Mouse (Mus musculus) gastrocnemius, postnatal 36 days (tissue): ENCODE results near the gene Ubiad1. TPM values are rescaled to one million over a fixed set of nuclear protein-coding genes. Genes with fewer than 3 reads are reported as not detected.

Source experiments
- DNase-seq, 2 experiments: peaks; one replicate each; pipeline ENCODE4 v3.0.0; 2022
- intact Hi-C: fragments of 180-260 bp; cut with DNase I; formaldehyde crosslinking; loops from one replicate; pipeline ENCODE4 v1.15.1; 2025
- total RNA-seq, 2 experiments: library from RNA; stranded (reverse); gene quantifications; 2 replicates each; pipeline ENCODE4 v1.2.3; 2021

Gene Ubiad1
- total RNA-seq, 2 experiments from 2014 or later, result 10.7 to 11.6 TPM

GRCm38 (mm10) chr4:148415575-148415974 is 29.0 kb downstream of the Ubiad1 start:
- intact Hi-C loops, result no loop called here
- no peak for DNase-seq

- intact Hi-C loops, result no loop called here
- DNase-seq, result no peak
These were observed 36.2 kb downstream of the Ubiad1 start for GRCm38 (mm10) chr4:148408256-148408975.

DNA sequence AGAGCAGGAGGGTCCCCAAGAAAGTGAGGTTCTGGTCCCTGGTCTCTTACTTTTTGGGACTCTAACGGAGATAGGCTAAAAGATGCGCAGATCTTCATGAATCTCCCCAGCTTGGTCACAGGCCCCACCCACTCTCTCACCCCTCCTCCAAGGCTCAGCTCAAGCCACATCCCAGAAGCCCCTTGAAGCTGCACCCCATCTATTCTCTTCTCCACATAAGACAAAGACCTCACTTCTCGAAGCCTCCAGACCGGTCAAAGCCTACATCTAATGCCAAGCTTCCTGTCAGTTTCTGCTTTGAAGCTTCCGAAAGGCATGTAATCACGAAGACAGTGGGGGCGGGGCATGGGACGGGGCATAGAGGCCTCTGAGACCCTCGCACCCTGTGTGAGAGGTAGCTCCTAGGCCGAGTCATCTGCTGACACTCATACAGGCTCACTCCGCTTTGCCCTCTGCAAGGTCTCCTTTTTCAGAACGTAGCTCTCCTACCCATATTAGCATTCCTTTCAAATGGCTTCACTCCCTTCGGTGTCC is 39.2 kb downstream of the Ubiad1 start:
- DNase-seq, result no peak
- intact Hi-C loops, result no loop called here

DNA sequence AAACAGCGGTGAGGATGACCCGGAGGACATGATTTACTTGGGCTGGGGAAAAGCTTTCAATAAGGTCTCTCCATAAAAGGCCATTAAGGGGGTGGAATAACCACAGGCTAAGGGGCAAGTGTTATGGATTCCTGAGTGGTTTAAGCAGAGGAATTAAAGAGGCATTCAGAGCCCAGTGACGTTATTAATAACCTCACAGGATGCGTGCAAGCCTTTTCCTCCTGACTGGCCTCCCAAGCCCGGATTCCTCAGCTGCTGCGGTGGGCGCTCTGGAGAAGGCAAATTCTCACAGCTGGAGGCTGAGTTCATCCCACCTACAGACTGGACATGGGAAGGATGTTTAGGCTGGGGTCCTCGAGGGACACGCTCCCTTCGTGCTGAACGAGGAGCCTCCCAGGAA is 39.8 kb downstream of the Ubiad1 start:
- intact Hi-C loops, result no loop called here
- no peak for DNase-seq

DNA sequence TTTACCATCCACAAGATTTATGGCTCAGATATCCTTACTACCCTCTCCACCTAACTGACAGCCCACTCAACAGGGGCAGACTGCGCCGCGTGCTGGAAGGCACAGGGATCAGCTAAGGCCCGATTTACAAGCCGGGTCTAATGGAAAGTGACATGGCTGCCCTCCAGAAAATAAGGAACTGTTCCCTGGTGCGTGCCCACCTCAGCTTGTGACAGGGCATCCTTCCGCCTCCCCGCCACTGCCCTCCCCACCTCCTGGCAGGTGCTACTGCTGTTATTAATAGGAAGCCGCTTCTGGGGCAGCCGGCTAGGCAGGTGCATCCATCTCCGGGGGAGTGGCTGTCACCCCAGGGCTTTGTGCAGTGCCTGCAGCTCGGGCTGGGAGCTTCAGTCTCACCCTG is 41.2 kb downstream of the Ubiad1 start:
- no peak for DNase-seq
- intact Hi-C loops, result no loop called here

DNA sequence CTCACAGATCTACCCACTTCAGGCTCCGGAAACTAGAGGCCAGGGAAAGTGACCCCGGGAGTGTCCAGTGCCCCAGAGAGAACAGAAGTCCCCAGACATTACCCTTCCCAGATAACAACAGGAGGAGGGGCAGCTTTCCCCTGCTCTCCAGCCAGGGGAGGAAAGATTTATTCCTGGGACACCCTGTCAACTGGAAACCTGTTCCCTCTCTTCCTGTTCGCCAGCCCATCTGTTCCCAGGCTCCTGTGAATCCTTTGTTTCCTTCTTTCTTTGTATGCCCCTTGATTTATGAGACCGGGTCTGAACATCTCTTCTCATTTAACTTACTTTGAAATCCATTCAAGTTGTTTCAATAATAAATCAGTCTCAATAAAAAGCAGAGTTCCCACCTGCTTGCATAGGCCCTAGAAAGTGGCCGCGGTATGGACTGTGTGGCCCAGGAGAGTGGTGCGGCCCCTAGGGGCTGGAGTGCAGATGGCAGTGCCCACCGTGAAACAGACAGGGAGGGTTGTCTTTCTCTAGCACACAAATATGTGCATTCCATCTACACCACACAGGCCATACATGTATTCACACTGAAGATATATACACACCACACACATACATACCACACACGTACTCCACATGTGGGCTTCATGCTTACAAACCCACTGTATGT is 45.0 kb downstream of the Ubiad1 start:
- intact Hi-C loops, result no loop called here

GRCm38 (mm10) chr4:148397531-148398287 is 46.9 kb downstream of the Ubiad1 start:
- intact Hi-C loops, result no loop called here
- no peak for DNase-seq

More for the DNA sequence above, 45.0 kb downstream of the Ubiad1 start:
- no peak for DNase-seq

- no peak for DNase-seq
- intact Hi-C loops, result no loop called here
These were observed 47.5 kb downstream of the Ubiad1 start for GRCm38 (mm10) chr4:148397113-148397512.

DNA sequence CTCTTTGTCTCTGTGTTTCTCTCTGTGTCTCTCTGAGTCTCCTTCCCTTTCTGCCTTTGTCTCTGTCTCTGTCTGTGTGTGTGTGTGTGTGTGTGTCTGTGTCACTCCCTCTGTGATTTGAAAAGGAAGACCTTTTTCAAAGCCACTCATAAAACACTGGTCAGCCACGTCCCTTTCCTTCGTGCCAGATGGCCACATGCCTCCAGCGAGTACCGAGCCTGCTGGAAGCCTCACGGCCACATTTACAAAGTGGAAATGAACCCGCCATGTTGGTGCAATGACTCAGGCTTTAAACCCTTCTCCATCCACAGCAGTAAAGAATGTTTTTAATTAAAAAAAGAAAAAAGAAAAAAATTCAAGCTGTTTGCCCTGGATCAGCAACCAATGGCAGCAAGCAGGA is 48.7 kb downstream of the Ubiad1 start:
- intact Hi-C loops, result no loop called here
- no peak for DNase-seq

DNA sequence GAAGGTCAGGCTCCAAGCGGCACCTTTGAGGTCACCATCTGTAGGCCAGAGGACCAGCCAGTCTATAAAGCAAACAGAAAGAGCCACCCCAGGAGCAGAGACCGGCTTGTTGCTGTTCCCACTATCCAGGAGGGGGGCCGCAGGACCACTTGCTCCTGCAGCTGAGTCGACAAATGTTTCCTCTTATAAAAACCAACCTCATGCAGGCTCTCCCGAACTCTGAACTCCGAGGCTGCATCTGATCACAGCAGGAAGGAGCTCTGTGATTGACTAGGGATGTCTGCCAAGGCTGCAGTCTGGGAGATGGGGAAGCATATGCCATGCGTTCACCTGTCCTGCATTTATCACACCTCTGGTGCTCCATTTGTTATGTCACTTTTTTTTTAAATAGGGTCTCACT is 49.4 kb downstream of the Ubiad1 start:
- intact Hi-C loops, result no loop called here
- DNase-seq, result no peak

DNA sequence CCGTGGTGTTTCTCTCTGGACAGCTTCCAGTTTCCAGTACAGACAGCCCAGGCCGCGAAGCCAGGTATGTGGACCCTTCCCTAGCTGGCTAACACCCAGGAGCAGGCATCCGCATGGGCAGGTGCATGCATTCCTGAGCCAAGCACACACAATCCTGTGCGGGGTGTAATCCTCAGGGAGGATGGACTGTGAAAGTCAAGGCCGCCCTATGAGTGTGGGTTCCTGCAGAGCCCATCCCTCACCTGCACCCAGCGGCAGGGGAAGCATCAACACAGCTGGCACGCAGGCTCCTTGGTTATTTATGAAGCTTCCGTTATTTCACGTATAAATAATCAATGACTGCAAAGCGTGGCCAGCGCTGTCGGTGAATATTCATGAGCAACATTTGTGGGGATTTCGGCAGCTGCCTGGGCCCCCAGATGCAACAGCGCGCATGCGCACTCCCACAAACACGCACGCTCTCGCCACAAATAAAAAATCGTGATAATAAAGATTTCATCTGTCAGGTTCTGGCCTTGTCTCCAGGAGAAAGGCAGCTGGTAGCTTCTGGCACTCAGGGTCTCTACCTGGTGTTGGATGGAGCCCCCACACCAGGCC is 52.8 kb downstream of the Ubiad1 start:
- no peak for DNase-seq
- intact Hi-C loops, result no loop called here

GRCm38 (mm10) chr4:148389635-148390034 is 54.9 kb downstream of the Ubiad1 start:
- intact Hi-C loops, result no loop called here
- no peak for DNase-seq

- intact Hi-C loops, result no loop called here
- no peak for DNase-seq
These were observed 55.5 kb downstream of the Ubiad1 start for GRCm38 (mm10) chr4:148389047-148389446.

GRCm38 (mm10) chr4:148385269-148385668 is 59.3 kb downstream of the Ubiad1 start:
- intact Hi-C loops, result no loop called here
- no peak for DNase-seq

Other genes starting within 250 kb of the Ubiad1 start
- under 1 TPM in 1 of 2 experiments, not detected in 1; 0.10 TPM for gene Disp3, start 156.8 kb downstream of the Ubiad1 start, total RNA-seq
- 10 to 100 TPM; 28.6 to 35.8 TPM for gene Mtor, start 3.8 kb upstream of the Ubiad1 start, total RNA-seq
- gene Angptl7, start 55.7 kb upstream of the Ubiad1 start, total RNA-seq, result 10 to 100 TPM; 33.9 to 36.6 TPM
- 10 to 100 TPM; 16.8 to 21.5 TPM for gene Exosc10, start 113.7 kb upstream of the Ubiad1 start, total RNA-seq
- gene Srm, start 146.7 kb upstream of the Ubiad1 start, total RNA-seq, result 10 to 100 TPM; 10.2 to 14.4 TPM
- gene Masp2, start 157.8 kb upstream of the Ubiad1 start, total RNA-seq, result under 1 TPM; 0.17 to 0.77 TPM
- gene Tardbp, start 182.2 kb upstream of the Ubiad1 start, total RNA-seq, result 100 to 1,000 TPM in 1 of 2 experiments, 10 to 100 TPM in 1; 97.3 to 116 TPM
- gene Gm572, start 198.5 kb upstream of the Ubiad1 start, total RNA-seq, result 1 to 10 TPM; 5.6 to 6.8 TPM